Mouse (Mus musculus) heart, embryonic 13.5 days (tissue): ENCODE results near the gene Sdk1. TPM values are rescaled to one million over a fixed set of nuclear protein-coding genes. Genes with fewer than 3 reads are reported as not detected.

Experiments used
- ATAC-seq: fragments of 200-750 bp; cut with Nextera tagmentation; 2 replicates; pipeline ENCODE4 v1.8.0; 2017; ENCODE audit warnings: moderate TSS enrichment; ENCODE audit not compliant: insufficient number of reproducible peaks, low FRiP score, low TSS enrichment; ENCODE audit errors: extremely low read depth
- H3K27ac ChIP-seq: fragments of 300-500 bp; sonication (generic); replicated peaks from 2 replicates; pipeline ENCODE4 v1.5.1; 2015; ENCODE audit warnings: moderate library complexity, mild to moderate bottlenecking, inconsistent platforms
- H3K27me3 ChIP-seq: fragments of 300-500 bp; sonication (generic); replicated peaks from 2 replicates; pipeline ENCODE4 v1.6.1; 2015; ENCODE audit warnings: mild to moderate bottlenecking, inconsistent platforms
- H3K36me3 ChIP-seq: fragments of 300-500 bp; sonication (generic); 2 replicates; pipeline ENCODE4 v1.6.1; 2015; ENCODE audit warnings: mild to moderate bottlenecking, inconsistent platforms
- H3K4me1 ChIP-seq: fragments of 300-500 bp; sonication (generic); 2 replicates; pipeline ENCODE4 v1.6.1; 2015; ENCODE audit warnings: inconsistent platforms
- H3K4me2 ChIP-seq: fragments of 300-500 bp; sonication (generic); 2 replicates; pipeline ENCODE4 v1.6.1; 2015; ENCODE audit warnings: inconsistent platforms, mild to moderate bottlenecking, moderate library complexity
- H3K4me3 ChIP-seq: fragments of 300-500 bp; sonication (generic); 2 replicates; pipeline ENCODE4 v1.5.1; 2015; ENCODE audit warnings: moderate library complexity, mild to moderate bottlenecking, inconsistent platforms
- H3K9ac ChIP-seq: fragments of 300-500 bp; sonication (generic); 2 replicates; pipeline ENCODE4 v1.6.1; 2015; ENCODE audit warnings: inconsistent platforms, mild to moderate bottlenecking, moderate library complexity
- H3K9me3 ChIP-seq: fragments of 300-500 bp; sonication (generic); 2 replicates; pipeline ENCODE4 v1.6.1; 2016; ENCODE audit warnings: inconsistent platforms
- WGBS: fragments of 180-500 bp; shearing (Covaris S2); methylation state at CpG from one replicate; pipeline ENCODE4 v1.1.7; 2015; ENCODE audit warnings: mixed read lengths; 5-methylcytosine and 5-hydroxymethylcytosine counted together
- polyA plus RNA-seq: library from polyadenylated mRNA; unstranded; fragments of >200 nt; fragmentation: Nextera tagmentation; extraction: Ambion mirVana; gene quantifications from 2 replicates; pipeline ENCODE4 v1.2.1, GENCODE M21; 2015

Gene Sdk1
- polyA plus RNA-seq, 1 experiment from 2014 or later, result 1.6 TPM

GRCm38 (mm10) chr5:142128181-142128611, 886.9 kb downstream of the Sdk1 start:
- Histone ChIP-seq H3K4me2 (no peak overlapping the region), H3K9me3 (0 out of 2 replicates have a peak, but pooled peaks cover 6% of the 10 kb centered on the region), H3K9ac (no peak overlapping the region), H3K27ac (no peak overlapping the region), H3K27me3 (no peaks in the 10 kb centered on the region), H3K4me1 (no peaks in the 10 kb centered on the region), H3K36me3 (peaks cover 9% of the 10 kb centered on the region; the same call in 1 of the 2 replicates), H3K4me3 (no peak overlapping the region)
- no peak for ATAC-seq
- WGBS, result 41% methylated on average over 5 of the region's 5 CpGs

- ATAC-seq, result no peak
- H3K4me1 ChIP-seq, result no peaks in the 10 kb centered on the region
- no peaks in the 10 kb centered on the region for H3K36me3 ChIP-seq
- 15% methylated on average over 2 of the region's 2 CpGs for WGBS
- H3K27ac ChIP-seq, result no peak overlapping the region
- H3K4me2 ChIP-seq, result no peak overlapping the region
- H3K27me3 ChIP-seq, result no peaks in the 10 kb centered on the region
- no peak overlapping the region for H3K9ac ChIP-seq
- H3K9me3 ChIP-seq, result no peaks in the 10 kb centered on the region
- H3K4me3 ChIP-seq, result no peak overlapping the region
Observed at GRCm38 (mm10) chr5:142130004-142130403, 888.7 kb downstream of the Sdk1 start.

GRCm38 (mm10) chr5:142139978-142140377, 898.7 kb downstream of the Sdk1 start:
- H3K9ac ChIP-seq, result no peak overlapping the region
- H3K27me3 ChIP-seq, result no peaks in the 10 kb centered on the region
- H3K9me3 ChIP-seq, result no peaks in the 10 kb centered on the region
- WGBS, result 15% methylated on average over 7 of the region's 7 CpGs
- H3K36me3 ChIP-seq, result no peaks in the 10 kb centered on the region
- H3K27ac ChIP-seq, result no peak overlapping the region
- H3K4me3 ChIP-seq, result no peak overlapping the region
- H3K4me2 ChIP-seq, result no peak overlapping the region
- H3K4me1 ChIP-seq, result peaks cover 14% of the 10 kb centered on the region
- peak; percentile 50; the same call in 1 of the 2 replicates for ATAC-seq

- no peak overlapping the region for H3K4me2 ChIP-seq
- H3K9me3 ChIP-seq, result peaks cover 29% of the 10 kb centered on the region
- ATAC-seq, result no peak
- H3K4me1 ChIP-seq, result no peaks in the 10 kb centered on the region
- H3K27me3 ChIP-seq, result no peaks in the 10 kb centered on the region
- 84% methylated on average over 8 of the region's 8 CpGs for WGBS
- no peak overlapping the region for H3K27ac ChIP-seq
- H3K4me3 ChIP-seq, result no peak overlapping the region
- no peak overlapping the region for H3K9ac ChIP-seq
- H3K36me3 ChIP-seq, result peaks cover 30% of the 10 kb centered on the region
Observed at GRCm38 (mm10) chr5:142149594-142149993, 908.3 kb downstream of the Sdk1 start.

DNA sequence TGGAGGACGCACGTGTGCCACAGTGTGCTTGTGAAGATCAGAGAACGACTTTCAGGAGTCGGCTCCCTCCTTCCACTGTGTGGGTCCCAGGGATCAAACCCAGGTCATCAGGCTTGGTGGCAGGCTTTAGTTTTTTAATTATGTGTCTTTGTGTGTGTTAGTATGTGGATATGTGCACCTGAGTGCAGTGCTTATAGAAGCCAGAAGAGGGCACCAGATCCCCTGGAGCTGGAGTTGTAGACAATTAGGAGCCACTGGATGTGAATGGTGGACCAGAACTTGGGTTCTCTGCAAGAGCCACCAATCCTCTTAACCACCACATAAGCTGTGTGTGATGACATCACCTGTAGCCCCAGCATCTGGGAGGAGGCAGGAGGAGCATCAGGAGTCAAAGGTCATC, 909.5 kb downstream of the Sdk1 start:
- H3K27me3 ChIP-seq, result no peaks in the 10 kb centered on the region
- H3K4me3 ChIP-seq, result no peak overlapping the region
- WGBS, result 95% methylated on average over 4 of the region's 4 CpGs
- H3K36me3 ChIP-seq, result peaks cover 30% of the 10 kb centered on the region
- H3K9ac ChIP-seq, result no peak overlapping the region
- H3K9me3 ChIP-seq, result peaks cover 29% of the 10 kb centered on the region
- no peak overlapping the region for H3K4me2 ChIP-seq
- no peaks in the 10 kb centered on the region for H3K4me1 ChIP-seq
- no peak overlapping the region for H3K27ac ChIP-seq
- no peak for ATAC-seq

- ATAC-seq, result no peak
- WGBS, result 75% methylated on average over 17 of the region's 17 CpGs
- peaks cover 7% of the 10 kb centered on the region; the same call in 1 of the 2 replicates for H3K9me3 ChIP-seq
- H3K27ac ChIP-seq, result no peak overlapping the region
- no peak overlapping the region for H3K4me3 ChIP-seq
- H3K27me3 ChIP-seq, result no peaks in the 10 kb centered on the region
- H3K36me3 ChIP-seq, result peaks cover 18% of the 10 kb centered on the region
- H3K4me2 ChIP-seq, result no peak overlapping the region
- no peak overlapping the region for H3K9ac ChIP-seq
- no peaks in the 10 kb centered on the region for H3K4me1 ChIP-seq
Observed at GRCm38 (mm10) chr5:142156868-142157852, 915.9 kb downstream of the Sdk1 start.

- Histone ChIP-seq H3K27me3 (no peaks in the 10 kb centered on the region), H3K4me2 (no peak overlapping the region), H3K9ac (no peak overlapping the region), H3K4me1 (no peaks in the 10 kb centered on the region), H3K36me3 (peaks cover 17% of the 10 kb centered on the region), H3K9me3 (0 out of 2 replicates have a peak, but pooled peaks cover 4% of the 10 kb centered on the region), H3K27ac (no peak overlapping the region), H3K4me3 (no peak overlapping the region)
- no peak for ATAC-seq
- 88% methylated on average over 4 of the region's 4 CpGs for WGBS
Observed at GRCm38 (mm10) chr5:142163483-142163882, 922.2 kb downstream of the Sdk1 start.

GRCm38 (mm10) chr5:142173636-142174035, 932.3 kb downstream of the Sdk1 start:
- H3K36me3 ChIP-seq, result peaks cover 16% of the 10 kb centered on the region
- no peak overlapping the region for H3K9ac ChIP-seq
- no peak overlapping the region for H3K27ac ChIP-seq
- H3K27me3 ChIP-seq, result no peaks in the 10 kb centered on the region
- H3K9me3 ChIP-seq, result peaks cover 2% of the 10 kb centered on the region; the same call in 1 of the 2 replicates
- H3K4me3 ChIP-seq, result no peak overlapping the region
- no peaks in the 10 kb centered on the region for H3K4me1 ChIP-seq
- no peak for ATAC-seq
- 80% methylated on average over 4 of the region's 4 CpGs for WGBS
- H3K4me2 ChIP-seq, result no peak overlapping the region

- Histone ChIP-seq H3K4me1 (no peaks in the 10 kb centered on the region), H3K4me2 (no peak overlapping the region), H3K27ac (no peak overlapping the region), H3K27me3 (no peaks in the 10 kb centered on the region), H3K36me3 (peaks cover 13% of the 10 kb centered on the region), H3K4me3 (no peak overlapping the region), H3K9ac (no peak overlapping the region), H3K9me3 (no peaks in the 10 kb centered on the region)
- WGBS, result 81% methylated on average over 8 of the region's 8 CpGs
- ATAC-seq, result no peak
Observed at GRCm38 (mm10) chr5:142178164-142178563, 936.9 kb downstream of the Sdk1 start.

DNA sequence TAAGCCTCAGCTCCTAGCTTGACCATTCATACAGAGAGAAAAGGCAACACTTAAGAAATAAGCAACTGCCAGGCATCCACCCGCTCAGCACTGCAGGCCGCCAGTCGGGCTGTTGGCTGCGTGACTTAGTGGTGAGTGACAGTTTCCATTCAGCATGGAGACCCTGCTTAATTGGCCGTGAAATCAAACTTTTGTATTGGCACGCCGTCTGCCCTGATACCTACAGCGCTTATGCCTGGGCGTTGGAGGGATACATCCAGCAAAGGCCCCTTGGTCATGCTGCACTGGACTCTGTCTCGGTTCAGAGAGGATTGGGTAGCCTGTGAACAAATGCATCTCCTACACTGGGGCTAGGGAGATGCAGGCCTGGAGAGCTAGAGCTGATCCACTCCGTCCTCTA, 938.0 kb downstream of the Sdk1 start:
- no peak for ATAC-seq
- Histone ChIP-seq H3K4me1 (no peaks in the 10 kb centered on the region), H3K4me3 (no peak overlapping the region), H3K9ac (no peak overlapping the region), H3K9me3 (no peaks in the 10 kb centered on the region), H3K4me2 (no peak overlapping the region), H3K27me3 (no peaks in the 10 kb centered on the region), H3K36me3 (peaks cover 13% of the 10 kb centered on the region), H3K27ac (no peak overlapping the region)
- WGBS, result 62% methylated on average over 11 of the region's 11 CpGs

DNA sequence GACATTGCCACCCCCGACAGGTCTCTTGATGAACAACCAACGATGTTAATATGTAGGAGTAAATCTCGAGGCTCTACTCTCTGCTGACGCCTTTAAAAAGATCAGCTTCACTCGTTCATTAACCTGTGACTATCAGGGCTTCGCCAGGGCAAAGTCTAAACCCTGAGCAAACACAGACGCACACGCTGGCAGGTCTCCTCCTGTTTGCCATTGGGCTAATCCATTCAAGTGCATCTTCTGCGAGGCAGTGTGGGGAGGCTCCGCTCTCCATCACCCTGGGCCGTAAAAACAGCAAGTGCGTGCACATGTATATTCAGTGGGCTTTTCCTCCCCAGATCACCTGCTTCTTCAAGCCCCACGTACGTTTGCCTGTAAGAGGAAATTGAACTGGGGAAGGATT, 940.6 kb downstream of the Sdk1 start:
- Histone ChIP-seq H3K4me3 (no peak overlapping the region), H3K9me3 (no peaks in the 10 kb centered on the region), H3K9ac (no peak overlapping the region), H3K27me3 (no peaks in the 10 kb centered on the region), H3K4me2 (no peak overlapping the region), H3K27ac (no peak overlapping the region), H3K36me3 (peaks cover 11% of the 10 kb centered on the region), H3K4me1 (no peaks in the 10 kb centered on the region)
- WGBS, result 76% methylated on average over 14 of the region's 14 CpGs
- ATAC-seq, result no peak
